Mouse (Mus musculus): ENCODE results near the gene Csn2.
A peak's percentile ranks its signal among the peaks of the same experiment; 100 is the strongest.

The Csn2 gene

GRCm38 (mm10) chr5:87699530-87699929 is at the start of gene Csn2:
Gene Csn2 (minus strand): TSS chr5:87699630.
- no peak for DNase-seq

- DNase-seq: no peak
These were observed 35.4 kb upstream of the Csn2 start for GRCm38 (mm10) chr5:87734821-87735220.

- no peak for DNase-seq
These were observed 6.5 kb upstream of the Csn2 start for GRCm38 (mm10) chr5:87705891-87706290.

- no peak for DNase-seq
These were observed 33.5 kb downstream of the Csn2 start, which contains the start of gene Csn1s1 for GRCm38 (mm10) chr5:87665908-87666307. Gene Csn1s1 (plus strand): TSS chr5:87666208.

GRCm38 (mm10) chr5:87642787-87643186 is 56.6 kb downstream of the Csn2 start:
- peak in 1 of 2 experiments; percentile 2 for DNase-seq

All from lung, adult 18-20 months (tissue).